Mouse (Mus musculus) Muller cell, postnatal 12 days (primary cell): ENCODE results near the gene Nipa1.
"Not testable (repeated sequence)": the region's sequence is repeated elsewhere in the genome, so short reads cannot be mapped to it uniquely, and the experiment has no call there.

ENCODE experiments used
- DNase-seq: peaks from one replicate; pipeline ENCODE4 v3.0.0-alpha.2; 2015; ENCODE audit errors: inconsistent ontology term

The Nipa1 gene

DNA sequence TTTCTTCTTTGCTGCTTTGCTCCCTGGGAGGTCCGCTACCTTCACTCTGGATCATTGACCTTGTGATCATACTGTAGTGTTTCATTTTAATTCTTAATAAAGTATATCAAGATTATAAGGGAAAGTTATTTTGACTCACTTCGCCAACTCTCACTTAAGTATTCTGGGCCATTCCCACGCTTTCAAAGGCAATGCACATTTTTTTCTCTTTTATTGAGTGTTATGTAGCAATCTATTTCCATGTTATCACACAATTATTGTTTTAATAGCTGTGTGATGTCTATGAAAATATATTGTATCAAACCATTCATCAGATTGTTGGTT, at the start of gene Nipa1:
Gene Nipa1, minus strand, starts transcription at position 25 of the 324 bp plus-strand sequence.
- DNase-seq: no peak

DNA sequence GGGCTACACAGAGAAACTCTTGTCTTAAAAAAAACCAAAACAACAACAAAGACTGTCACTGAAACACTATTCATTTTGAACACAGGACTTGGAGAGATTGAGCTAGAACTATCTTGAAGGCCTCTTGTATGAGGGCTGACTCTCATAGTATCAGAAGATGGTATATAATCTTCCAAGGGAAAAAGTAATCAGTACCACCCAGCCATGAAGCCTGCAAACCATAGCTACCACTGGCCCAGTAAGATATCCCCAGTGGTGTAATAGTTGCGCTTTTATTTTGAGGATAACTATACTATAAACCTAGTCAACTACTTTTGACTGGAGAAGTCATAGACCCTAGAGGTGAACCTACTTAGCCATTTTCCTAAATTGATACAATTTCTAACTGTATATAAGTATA, 46.9 kb upstream of the Nipa1 start:
- no peak for DNase-seq

DNA sequence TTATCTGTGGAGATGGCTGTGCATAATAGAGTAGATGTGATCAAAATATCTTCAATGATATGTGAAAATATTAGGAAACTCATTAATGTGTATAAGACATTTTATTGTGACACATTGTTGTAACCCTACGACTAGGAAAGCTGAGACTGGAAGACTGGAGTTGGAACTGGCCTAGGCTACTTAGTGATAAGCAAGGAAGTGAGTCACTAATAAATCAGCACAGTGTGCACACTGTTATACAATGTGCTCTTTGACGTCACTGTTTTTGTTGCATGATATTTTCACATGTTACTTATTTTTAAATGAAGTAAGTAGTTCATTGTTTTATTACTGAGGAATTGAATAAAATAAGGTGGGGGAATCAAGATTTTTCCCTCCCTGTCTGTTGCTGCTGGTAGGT, 46.4 kb upstream of the Nipa1 start:
- DNase-seq: no peak

GRCm38 (mm10) chr7:56064876-56065275, 45.1 kb upstream of the Nipa1 start:
- peak; percentile 9 for DNase-seq

- no peak for DNase-seq
These were observed 35.6 kb upstream of the Nipa1 start for GRCm38 (mm10) chr7:56055338-56055737.

DNA sequence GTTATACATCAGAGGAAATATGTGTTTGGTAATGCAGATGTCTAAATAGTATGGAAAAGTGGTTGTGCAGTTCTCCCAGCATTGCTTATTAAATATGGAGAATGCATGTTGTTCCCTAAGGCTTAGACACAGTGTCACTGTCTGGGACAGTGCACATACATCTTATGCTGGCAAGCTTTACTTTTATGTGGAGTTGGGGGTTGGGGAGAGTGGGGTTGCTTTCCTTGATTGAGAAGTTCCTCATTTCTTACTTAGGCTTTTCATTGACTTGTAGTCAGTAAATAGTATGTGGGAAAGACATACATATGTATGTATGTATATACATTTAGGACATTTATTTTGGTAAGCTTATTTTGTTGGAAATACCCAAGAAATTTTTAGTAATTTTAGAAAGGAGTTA, 33.2 kb upstream of the Nipa1 start:
- no peak for DNase-seq

GRCm38 (mm10) chr7:56050487-56050911, 30.7 kb upstream of the Nipa1 start:
- no peak for DNase-seq

GRCm38 (mm10) chr7:56049831-56050321, 30.1 kb upstream of the Nipa1 start, which contains the start of gene Herc2:
Gene Herc2, plus strand, starts transcription at chr7:56050196.
- peak; percentile 100 for DNase-seq

DNA sequence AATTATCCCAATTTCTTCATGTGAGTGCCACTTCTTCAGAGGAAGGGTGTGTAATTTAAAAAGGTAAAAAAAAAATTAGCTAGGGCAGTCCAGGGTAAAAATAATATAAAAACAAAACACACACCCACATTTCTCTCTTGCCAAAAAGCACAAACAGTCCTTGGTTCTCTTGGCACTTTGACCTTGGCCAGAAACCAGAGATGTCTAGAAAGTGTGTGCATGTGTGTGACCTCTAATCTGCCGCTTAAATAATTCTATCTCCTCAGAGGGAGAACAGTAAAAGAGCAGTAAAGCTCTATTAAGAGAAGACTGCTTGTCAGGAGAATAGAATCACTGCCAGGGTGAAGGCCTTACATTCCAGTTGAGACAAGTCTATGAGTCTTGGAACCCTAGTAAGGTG, 27.4 kb upstream of the Nipa1 start:
- no peak for DNase-seq

- no peak for DNase-seq
These were observed 24.5 kb upstream of the Nipa1 start for GRCm38 (mm10) chr7:56044267-56044629.

GRCm38 (mm10) chr7:56043577-56044266, 24.0 kb upstream of the Nipa1 start:
- DNase-seq: no peak

- DNase-seq: peak; percentile 50
These were observed 22.6 kb upstream of the Nipa1 start for GRCm38 (mm10) chr7:56042353-56042752.

GRCm38 (mm10) chr7:56023586-56023985, 3.8 kb upstream of the Nipa1 start:
- no peak for DNase-seq

GRCm38 (mm10) chr7:56018972-56019929, 503 bp downstream of the Nipa1 start:
- DNase-seq: peak; percentile 87

- DNase-seq: no peak
These were observed 1.2 kb downstream of the Nipa1 start for GRCm38 (mm10) chr7:56018446-56018971.

DNA sequence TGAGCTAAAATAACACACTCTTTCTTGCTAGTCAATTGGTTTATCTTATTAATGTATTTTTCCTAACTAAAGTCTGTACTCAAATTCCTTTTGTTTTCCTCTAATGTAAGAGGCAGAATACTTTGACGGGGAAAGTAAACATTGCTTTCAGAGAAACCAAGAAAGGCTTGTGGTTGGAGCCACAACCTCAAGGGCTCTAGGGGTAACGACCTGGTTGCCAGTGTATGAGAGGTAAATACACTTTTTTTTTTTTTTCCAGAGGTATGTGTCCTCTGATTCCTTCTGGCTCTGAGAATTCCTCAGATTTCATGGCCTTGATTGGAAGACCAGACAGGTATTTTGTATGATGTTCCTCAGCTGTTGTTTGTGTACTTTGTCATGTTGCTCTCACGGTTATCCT, 2.0 kb downstream of the Nipa1 start:
- DNase-seq: no peak

GRCm38 (mm10) chr7:56015837-56016236, 3.9 kb downstream of the Nipa1 start:
- no peak for DNase-seq

- DNase-seq: no peak
These were observed 4.6 kb downstream of the Nipa1 start for GRCm38 (mm10) chr7:56015172-56015571.

DNA sequence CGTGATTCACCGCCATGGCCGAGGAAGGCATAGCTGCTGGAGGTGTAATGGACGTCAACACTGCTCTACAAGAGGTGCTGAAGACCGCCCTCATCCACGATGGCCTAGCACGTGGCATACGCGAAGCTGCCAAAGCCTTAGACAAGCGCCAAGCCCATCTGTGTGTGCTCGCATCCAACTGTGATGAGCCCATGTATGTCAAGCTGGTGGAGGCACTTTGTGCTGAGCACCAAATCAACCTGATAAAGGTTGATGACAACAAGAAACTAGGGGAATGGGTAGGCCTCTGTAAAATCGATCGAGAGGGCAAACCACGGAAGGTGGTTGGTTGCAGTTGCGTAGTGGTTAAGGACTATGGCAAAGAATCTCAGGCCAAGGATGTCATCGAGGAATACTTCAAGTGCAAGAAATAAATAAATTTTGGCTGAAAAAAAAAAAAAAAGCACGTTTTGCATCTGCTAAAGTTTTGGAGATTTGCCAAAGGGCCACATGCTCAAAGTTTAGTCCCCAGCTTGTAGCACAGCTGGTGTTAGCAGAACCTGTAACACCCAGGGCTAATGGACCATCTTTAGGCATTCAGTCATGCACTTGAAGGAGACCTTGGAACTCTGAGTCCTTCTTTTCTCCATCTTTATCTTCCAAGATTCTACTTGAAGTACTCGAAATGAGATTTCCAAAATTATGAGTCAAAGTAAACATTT, 5.6 kb downstream of the Nipa1 start:
- DNase-seq: not testable (repeated sequence)

DNA sequence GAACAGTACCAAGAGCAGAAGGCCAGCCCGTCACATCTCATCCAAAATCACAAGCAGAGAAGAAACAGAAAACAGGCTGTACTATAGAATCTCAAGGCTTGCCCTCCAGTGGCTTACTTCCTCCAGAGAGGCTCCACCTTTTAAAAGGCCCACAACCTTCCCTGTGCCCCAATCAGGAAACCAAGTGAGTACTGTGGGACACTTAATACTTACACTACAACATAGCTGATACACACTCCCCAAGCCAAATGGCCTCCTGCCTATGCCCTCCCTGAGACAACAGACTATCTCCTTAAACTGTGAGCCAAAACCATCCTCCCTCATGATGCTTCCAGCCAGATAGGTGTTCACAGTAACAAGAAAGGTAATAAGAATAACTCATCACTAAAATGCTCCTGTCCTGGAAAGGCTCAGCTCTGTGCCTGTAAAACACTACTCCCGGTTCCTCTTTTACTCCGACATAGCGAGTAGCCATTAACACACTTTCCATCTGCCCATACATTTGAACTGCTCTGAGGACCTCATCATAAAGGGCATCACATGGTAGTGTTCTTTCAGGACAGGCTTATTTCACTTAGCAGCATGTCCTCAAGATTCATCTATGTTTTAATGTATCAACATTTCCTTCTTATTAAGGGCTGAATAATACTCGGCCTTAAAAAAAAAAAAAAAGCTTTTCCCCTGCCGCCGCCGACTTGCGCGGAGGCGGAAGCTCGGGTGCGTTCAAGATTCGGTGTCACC, 6.3 kb downstream of the Nipa1 start:
- no peak for DNase-seq

DNA sequence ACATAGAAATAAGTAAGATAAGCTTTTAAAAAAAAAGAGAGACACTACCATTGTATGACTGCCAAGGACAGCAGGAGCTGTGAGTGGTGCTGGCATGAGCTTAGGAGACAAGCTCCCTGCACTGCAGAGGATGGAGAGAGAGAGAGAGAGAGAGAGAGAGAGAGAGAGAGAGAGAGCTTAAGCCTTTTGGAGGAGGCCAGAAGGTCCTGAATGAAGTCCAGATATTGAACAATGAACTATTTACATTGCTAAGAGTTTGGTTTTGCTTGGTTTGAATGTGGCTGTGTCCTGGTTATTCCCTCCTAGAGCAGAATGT, 8.8 kb downstream of the Nipa1 start:
- DNase-seq: no peak
